Mouse (Mus musculus): ENCODE measurements around the gene Slc43a2. TPM values are rescaled to one million over a fixed set of nuclear protein-coding genes. Genes with fewer than 3 reads are reported as not detected.

The Slc43a2 gene
- polyA plus RNA-seq, 1 experiment = 231 TPM

DNA sequence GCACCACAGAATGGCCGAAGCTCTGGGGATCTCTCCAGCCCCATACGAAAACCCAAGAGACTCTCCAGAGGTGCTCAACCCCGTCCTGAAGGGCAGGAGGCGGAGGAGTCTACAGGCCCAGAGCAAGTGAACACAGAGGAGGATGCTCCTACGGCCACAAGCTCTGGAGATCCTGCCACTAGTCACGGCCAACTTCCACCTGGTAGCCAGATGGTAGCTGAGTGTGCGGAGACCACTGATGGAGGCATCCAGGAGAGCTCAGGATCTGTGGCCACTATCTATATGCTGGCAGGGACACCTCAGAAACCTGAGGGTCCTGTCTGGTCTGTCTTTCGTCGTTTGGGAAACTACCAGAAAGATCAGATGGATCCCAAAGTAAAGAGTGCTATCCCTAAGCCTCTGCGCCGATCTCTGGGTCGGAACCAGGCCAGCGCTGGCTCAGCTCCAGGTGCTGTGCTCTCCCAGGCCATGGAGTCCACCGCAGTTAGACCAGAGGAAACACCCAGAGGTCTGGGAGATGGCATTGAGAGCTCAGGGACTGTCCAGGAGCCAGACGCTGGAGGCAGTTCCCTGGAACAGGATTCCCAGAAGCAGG, 5.9 kb upstream of the Slc43a2 start:
- TF ChIP-seq CTCF (IDR thresholded peaks at IDR 0.05; ENCODE audit: low read depth, low read length) (no peak), POLR2A (IDR thresholded peaks at IDR 0.05; ENCODE audit: borderline replicate concordance, low read depth, low read length) (no peak)
- no peak overlapping the region for H3K27ac ChIP-seq (ENCODE audit: insufficient read depth, low read depth, low read length)
- H3K4me1 ChIP-seq (ENCODE audit: control insufficient read depth, insufficient read depth, low read length) = peaks cover 3% of the 10 kb centered on the region; the same call in 1 of the 2 replicates
- H3K4me3 ChIP-seq (ENCODE audit: insufficient read depth, low read length) = no peak overlapping the region

DNA sequence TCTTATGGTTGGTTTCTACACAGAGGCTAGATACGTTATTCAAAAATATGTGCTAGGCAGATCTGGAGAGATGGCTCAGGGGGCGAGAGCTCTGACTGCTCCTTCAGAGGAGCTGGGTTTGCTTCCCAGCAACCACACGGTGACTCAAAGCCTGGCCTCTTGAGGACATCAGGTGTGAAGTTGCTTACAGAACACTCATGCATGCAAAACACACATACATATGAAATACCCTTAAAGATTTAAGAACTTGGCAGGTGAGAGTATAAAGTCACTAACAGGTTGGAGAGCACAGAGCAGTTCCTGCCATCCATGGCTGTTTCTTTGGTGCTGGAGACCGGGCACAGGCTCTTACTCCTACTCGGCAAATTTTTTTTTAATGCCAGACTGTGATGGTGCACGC, 4.6 kb upstream of the Slc43a2 start:
- TF ChIP-seq CTCF (IDR thresholded peaks at IDR 0.05; ENCODE audit: low read depth, low read length) (no peak), POLR2A (IDR thresholded peaks at IDR 0.05; ENCODE audit: borderline replicate concordance, low read depth, low read length) (no peak)
- peaks cover 3% of the 10 kb centered on the region; the same call in 1 of the 2 replicates for H3K4me1 ChIP-seq (ENCODE audit: control insufficient read depth, insufficient read depth, low read length)
- no peak overlapping the region for H3K4me3 ChIP-seq (ENCODE audit: insufficient read depth, low read length)
- H3K27ac ChIP-seq (ENCODE audit: insufficient read depth, low read depth, low read length) = no peak overlapping the region

DNA sequence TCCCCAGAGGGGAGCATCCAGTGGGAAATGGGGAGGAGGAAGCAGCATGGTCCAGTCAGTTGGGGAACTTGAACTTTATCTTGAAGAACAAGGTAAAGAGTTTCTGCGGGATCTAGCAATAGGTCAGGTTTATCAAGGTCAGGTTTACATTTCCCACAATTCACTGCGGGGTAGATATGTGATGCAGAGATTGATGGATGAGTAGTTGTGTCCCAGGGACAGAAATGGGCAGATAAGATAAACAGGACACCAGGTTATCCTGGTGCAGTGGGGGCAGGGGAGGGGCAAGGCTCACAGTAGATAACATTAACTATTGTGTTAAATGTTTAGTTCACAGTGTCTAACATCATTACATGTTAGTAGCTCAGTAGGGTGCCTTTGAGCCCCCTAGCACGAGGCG, 1.7 kb upstream of the Slc43a2 start:
- H3K27ac ChIP-seq (ENCODE audit: insufficient read depth, low read depth, low read length) = no peak overlapping the region
- no peak overlapping the region for H3K4me3 ChIP-seq (ENCODE audit: insufficient read depth, low read length)
- H3K4me1 ChIP-seq (ENCODE audit: control insufficient read depth, insufficient read depth, low read length) = peaks cover 3% of the 10 kb centered on the region; the same call in 1 of the 2 replicates
- TF ChIP-seq CTCF (IDR thresholded peaks at IDR 0.05; ENCODE audit: low read depth, low read length) (no peak), POLR2A (IDR thresholded peaks at IDR 0.05; ENCODE audit: borderline replicate concordance, low read depth, low read length) (no peak)

DNA sequence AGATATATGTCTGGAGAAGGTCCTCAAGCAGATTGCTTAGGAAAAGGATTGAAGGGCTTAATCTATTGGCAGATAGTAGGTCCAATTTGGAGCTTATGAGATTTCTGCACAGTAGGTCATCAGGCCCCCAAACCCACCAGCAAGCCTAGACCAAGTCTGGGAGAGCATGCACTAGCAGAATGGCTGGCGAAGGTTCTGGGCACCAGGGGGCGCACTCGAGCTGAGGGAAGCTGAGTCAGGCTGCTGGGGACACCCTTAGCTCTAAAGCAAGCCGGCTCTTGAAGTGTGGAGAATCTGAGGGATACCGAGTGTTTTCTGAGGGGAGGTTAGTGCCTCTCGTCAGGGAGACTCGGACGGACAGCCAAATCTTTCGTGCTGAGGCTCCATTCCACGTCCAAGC, 1.2 kb upstream of the Slc43a2 start:
- Histone ChIP-seq H3K27ac (ENCODE audit: insufficient read depth, low read depth, low read length) (peak overlapping the region; percentile 80), H3K4me1 (ENCODE audit: control insufficient read depth, insufficient read depth, low read length) (peaks cover 6% of the 10 kb centered on the region), H3K4me3 (ENCODE audit: insufficient read depth, low read length) (peak overlapping the region; percentile 95)
- peak; percentile 66 for TF ChIP-seq CTCF (IDR thresholded peaks at IDR 0.05; ENCODE audit: low read depth, low read length)
- TF ChIP-seq POLR2A (IDR thresholded peaks at IDR 0.05; ENCODE audit: borderline replicate concordance, low read depth, low read length) = no peak

DNA sequence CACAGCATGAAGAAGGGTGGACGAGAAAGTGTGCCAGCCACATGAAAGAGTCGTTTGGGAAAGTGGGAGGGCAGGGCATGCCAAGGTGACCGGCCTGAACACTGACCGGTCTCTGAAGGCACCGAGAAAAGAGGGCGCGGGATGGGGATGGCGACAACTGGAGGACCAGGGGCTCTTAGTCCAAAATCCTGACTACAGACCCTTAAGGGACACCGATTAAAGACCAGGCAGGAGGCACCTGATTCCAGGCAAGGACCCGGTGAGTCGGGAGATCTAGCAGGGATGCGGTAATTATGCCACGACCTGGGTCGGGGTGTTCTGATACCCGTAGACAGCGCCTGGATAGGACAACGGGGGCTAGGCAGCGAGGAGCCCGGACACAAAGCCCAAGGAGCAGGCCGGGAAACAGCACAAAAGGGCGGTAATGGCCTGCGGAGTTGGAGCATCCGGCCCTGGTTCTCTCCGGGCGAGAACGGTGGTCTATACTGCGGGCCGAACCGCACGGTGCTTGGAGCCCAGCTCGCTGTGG, 585 bp upstream of the Slc43a2 start:
- Histone ChIP-seq H3K4me1 (ENCODE audit: control insufficient read depth, insufficient read depth, low read length) (peaks cover 12% of the 10 kb centered on the region), H3K27ac (ENCODE audit: insufficient read depth, low read depth, low read length) (peak overlapping the region; percentile 80), H3K4me3 (ENCODE audit: insufficient read depth, low read length) (peak overlapping the region; percentile 95)
- no peak for TF ChIP-seq POLR2A (IDR thresholded peaks at IDR 0.05; ENCODE audit: borderline replicate concordance, low read depth, low read length)
- no peak for TF ChIP-seq CTCF (IDR thresholded peaks at IDR 0.05; ENCODE audit: low read depth, low read length)

DNA sequence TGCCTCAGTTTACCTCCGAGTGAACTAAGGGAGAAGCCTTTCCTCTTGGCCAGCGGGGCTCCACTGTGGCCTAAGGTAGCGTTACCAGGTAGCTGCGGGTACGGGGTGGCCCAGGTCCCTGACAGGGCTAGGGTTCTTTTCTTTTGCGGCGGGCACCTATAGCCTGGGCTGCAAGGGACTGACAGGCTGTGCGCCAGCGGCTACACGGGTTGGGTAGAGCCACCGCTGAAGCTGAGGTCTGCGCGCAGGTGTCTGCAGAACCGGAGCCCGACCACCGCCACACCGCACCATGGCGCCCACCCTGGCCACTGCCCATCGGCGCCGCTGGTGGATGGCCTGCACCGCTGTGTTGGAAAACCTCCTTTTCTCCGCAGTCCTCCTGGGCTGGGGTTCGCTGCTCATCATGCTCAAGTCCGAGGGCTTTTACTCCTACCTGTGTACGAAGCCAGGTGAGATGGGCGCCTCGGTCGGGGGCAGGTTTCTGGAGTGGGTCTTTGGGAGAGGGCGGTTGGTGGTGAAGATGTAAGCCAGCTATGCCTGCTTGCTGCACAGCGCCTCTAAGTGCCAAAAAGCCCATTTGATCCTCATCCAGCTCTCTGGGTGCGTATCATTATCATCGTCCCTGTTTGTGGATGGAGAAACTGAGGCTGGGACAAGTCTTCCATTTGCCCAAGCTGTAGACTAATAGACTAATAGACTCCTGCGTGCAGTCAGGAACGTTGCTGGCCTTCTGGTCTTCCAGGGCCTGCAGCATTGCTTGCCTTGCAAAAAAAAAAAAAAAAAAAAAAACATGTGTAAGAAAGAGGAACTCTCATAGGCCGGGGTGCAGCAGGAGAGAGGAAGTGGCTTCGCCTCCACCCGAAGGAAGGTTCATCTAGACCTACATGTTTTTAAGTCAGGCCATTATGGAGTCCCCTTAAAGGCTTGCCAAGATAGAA, 1.1 kb downstream of the Slc43a2 start:
- Histone ChIP-seq H3K27ac (ENCODE audit: insufficient read depth, low read depth, low read length) (peak overlapping the region; percentile 96), H3K4me3 (ENCODE audit: insufficient read depth, low read length) (peak overlapping the region; percentile 95), H3K4me1 (ENCODE audit: control insufficient read depth, insufficient read depth, low read length) (peaks cover 28% of the 10 kb centered on the region)
- no peak for TF ChIP-seq POLR2A (IDR thresholded peaks at IDR 0.05; ENCODE audit: borderline replicate concordance, low read depth, low read length)
- TF ChIP-seq CTCF (IDR thresholded peaks at IDR 0.05; ENCODE audit: low read depth, low read length) = no peak

DNA sequence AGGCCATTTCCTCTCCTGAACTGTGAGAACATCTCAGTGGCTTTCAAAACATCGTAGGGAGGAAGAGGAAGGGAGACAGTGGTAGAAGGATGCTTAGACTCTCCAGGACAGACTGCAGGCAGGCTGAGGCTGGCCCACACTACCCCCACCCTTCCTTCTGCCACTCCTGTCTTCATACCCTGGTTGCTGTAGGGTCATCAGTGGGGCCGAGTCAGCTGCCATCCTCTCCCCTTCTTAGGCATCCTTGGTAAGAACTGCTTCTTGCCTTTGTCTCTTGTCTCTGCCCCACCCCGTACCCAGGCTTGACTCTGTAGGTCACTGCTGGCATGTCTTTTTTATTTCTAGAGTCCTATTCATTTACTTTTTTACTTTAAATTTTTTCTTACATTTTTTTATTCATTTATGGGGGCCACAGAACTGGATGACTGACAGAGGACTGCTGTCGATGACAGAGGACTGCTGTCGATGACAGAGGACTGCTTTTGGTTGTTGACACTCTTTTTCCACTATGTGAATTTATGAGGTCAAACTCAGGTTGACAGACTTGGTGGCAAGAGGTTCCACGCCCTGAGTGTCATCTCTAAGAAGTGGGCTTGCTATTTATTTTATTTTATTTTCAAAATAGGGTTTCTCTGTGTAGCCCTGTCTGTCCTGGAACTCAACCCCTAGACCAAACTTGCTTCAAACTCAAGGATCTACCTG, 2.0 kb downstream of the Slc43a2 start:
- Histone ChIP-seq H3K27ac (ENCODE audit: insufficient read depth, low read depth, low read length) (peak overlapping the region; percentile 96), H3K4me1 (ENCODE audit: control insufficient read depth, insufficient read depth, low read length) (peaks cover 37% of the 10 kb centered on the region), H3K4me3 (ENCODE audit: insufficient read depth, low read length) (peak overlapping the region; percentile 64)
- TF ChIP-seq POLR2A (IDR thresholded peaks at IDR 0.05; ENCODE audit: borderline replicate concordance, low read depth, low read length) = no peak
- no peak for TF ChIP-seq CTCF (IDR thresholded peaks at IDR 0.05; ENCODE audit: low read depth, low read length)

DNA sequence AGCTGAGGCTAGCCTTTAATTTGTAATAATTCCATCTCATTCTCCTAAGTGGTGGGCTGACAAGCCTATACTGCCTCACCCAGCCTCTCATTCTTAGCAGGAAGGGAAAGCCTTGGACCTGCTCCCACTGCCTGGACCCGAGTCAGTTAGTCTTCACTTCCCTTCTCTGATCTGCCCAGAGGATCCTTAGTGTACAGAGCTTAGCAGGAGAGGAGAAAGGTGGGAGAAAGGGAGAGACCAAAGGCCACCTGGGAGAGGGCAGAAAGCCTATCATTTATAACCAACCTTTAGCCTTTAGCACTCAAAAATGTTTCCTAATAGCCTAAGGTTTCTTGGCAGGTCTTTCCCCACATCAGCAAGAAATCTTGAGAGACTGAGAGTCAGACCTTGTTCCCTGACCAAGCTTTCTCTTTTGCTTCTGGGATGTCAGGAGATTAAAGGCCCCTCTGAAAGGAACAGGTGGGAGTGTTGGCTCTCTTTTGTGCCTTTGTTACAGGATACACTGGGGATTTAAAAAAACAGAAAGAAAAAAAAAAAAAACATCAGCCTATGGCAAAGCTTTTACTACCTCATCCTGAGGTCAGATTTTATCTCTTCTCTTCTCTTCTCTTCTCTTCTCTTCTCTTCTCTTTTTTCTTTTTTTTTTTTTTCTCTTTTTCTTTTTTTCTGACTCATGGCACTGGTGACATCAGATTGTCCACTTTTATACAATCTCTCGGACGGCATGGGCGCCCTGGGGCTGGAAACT, 3.0 kb downstream of the Slc43a2 start:
- Histone ChIP-seq H3K4me3 (ENCODE audit: insufficient read depth, low read length) (peak overlapping the region; percentile 64), H3K4me1 (ENCODE audit: control insufficient read depth, insufficient read depth, low read length) (peaks cover 45% of the 10 kb centered on the region), H3K27ac (ENCODE audit: insufficient read depth, low read depth, low read length) (peak overlapping the region; percentile 96)
- TF ChIP-seq CTCF (IDR thresholded peaks at IDR 0.05; ENCODE audit: low read depth, low read length) = no peak

Measured in bone marrow macrophage, adult 2 months (primary cell).